Mouse (Mus musculus) small intestine, adult 2 months (tissue): ENCODE measurements around the gene Fblim1.

Experiments used
- CTCF ChIP-seq: fragments of 200-500 bp; IDR thresholded peaks from 2 replicates; pipeline ENCODE4 v1.5.1; 2012; ENCODE audit warnings: low read depth, mild to moderate bottlenecking, control low read depth, inconsistent platforms, low read length, moderate library complexity, mixed read lengths; ENCODE audit not compliant: insufficient replicate concordance, insufficient read length; ENCODE audit errors: extremely low read depth
- POLR2A ChIP-seq: fragments of 200-500 bp; IDR thresholded peaks from 2 replicates; pipeline ENCODE4 v1.6.1; 2012; ENCODE audit warnings: low read depth, mild to moderate bottlenecking, control low read depth, inconsistent platforms, low read length, moderate library complexity

- no peak for TF ChIP-seq CTCF
- no peak for TF ChIP-seq POLR2A
Observed at GRCm38 (mm10) chr4:141604493-141604892, 1.4 kb downstream of the Fblim1 start.
